Mouse (Mus musculus): ENCODE data around the gene Prkn. TPM values are rescaled to one million over a fixed set of nuclear protein-coding genes. Genes with fewer than 3 reads are reported as not detected.

Prkn gene
- total and polyA plus RNA-seq, 3 experiments = 0.39 to 0.50 TPM; not detected in 1

DNA sequence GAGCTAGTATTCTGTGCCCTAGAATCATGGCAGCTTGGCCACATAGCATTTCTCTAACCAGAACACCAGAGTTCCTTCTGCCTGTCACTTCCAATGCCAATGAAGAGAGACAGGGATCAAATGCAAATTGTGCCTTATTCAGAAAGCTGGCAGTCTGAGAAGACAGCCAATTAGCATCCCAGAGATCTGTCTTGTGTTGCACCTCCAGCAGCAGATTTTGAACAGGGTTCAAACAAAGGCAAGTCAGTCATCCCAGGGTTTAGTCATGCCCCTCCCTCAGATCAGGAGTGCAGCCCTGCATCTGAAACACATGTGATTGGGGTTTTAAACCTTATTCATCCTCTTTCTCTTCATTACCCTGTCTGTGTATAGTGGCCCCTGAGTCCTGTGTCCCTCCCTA, 900.5 kb downstream of the Prkn start:
- Histone ChIP-seq H3K4me3 (ENCODE audit: control insufficient read depth in 1 of 2, insufficient read depth in 1 of 2, low read depth in 2 of 2, low read length in 2 of 2) (no peak overlapping the region), H3K9me3 (replicated peaks; ENCODE audit: insufficient read depth, low read length) (no peaks in the 10 kb centered on the region), H3K79me2 (ENCODE audit: control insufficient read depth, insufficient read depth, low read length, poor library complexity) (no peaks in the 10 kb centered on the region), H3K9ac (ENCODE audit: control insufficient read depth, low read depth, low read length, poor library complexity, severe bottlenecking) (no peak overlapping the region), H3K27ac (ENCODE audit: control insufficient read depth, low read depth, low read length) (no peak overlapping the region), H3K36me3 (ENCODE audit: control insufficient read depth in 1 of 2, insufficient read depth in 2 of 2, low read length in 2 of 2) (no peaks in the 10 kb centered on the region), H3K4me1 (ENCODE audit: control insufficient read depth in 1 of 2, insufficient read depth in 2 of 2, low read length in 2 of 2) (no peaks in the 10 kb centered on the region), H3K27me3 (ENCODE audit: control insufficient read depth in 1 of 2, insufficient read depth in 2 of 2, low read length in 2 of 2) (no peaks in the 10 kb centered on the region)
- no peak for DNase-seq (ENCODE audit: low read depth, low spot score)
- no peak for TF ChIP-seq MAX (IDR thresholded peaks at IDR 0.05; ENCODE audit: low read length)
- no peak for TF ChIP-seq E2F4 (IDR thresholded peaks at IDR 0.05; ENCODE audit: borderline replicate concordance, low read depth, low read length)
- no peak for TF ChIP-seq TAL1 (IDR thresholded peaks at IDR 0.05; ENCODE audit: low read length)
- no peak for TF ChIP-seq POLR2AphosphoS2 (IDR thresholded peaks at IDR 0.05; ENCODE audit: low read length)
- no peak for TF ChIP-seq MAFK (IDR thresholded peaks at IDR 0.05; ENCODE audit: borderline replicate concordance, low read depth, low read length)

- no peaks in the 10 kb centered on the region for H3K4me1 ChIP-seq (ENCODE audit: control insufficient read depth in 1 of 2, insufficient read depth in 2 of 2, low read length in 2 of 2)
- TF ChIP-seq MEF2A (IDR thresholded peaks at IDR 0.05; ENCODE audit: extremely low read depth, insufficient replicate concordance, low read depth, low read length, poor library complexity, severe bottlenecking) (no peak), RAD21 (IDR thresholded peaks at IDR 0.05; ENCODE audit: low read depth, low read length) (no peak), RCOR1 (IDR thresholded peaks at IDR 0.05; ENCODE audit: low read depth, low read length) (no peak), MYC (IDR thresholded peaks at IDR 0.05; ENCODE audit: low read depth, low read length) (no peak), TAL1 (IDR thresholded peaks at IDR 0.05; ENCODE audit: low read length) (no peak), USF2 (IDR thresholded peaks at IDR 0.05; ENCODE audit: borderline replicate concordance in 1 of 2, insufficient read depth in 1 of 2, low read depth in 1 of 2, low read length in 2 of 2) (no peak), ZC3H11A (IDR thresholded peaks at IDR 0.05; ENCODE audit: low read depth, low read length) (no peak), JUND (IDR thresholded peaks at IDR 0.05; ENCODE audit: low read depth, low read length) (no peak), ZMIZ1 (IDR thresholded peaks at IDR 0.05; ENCODE audit: low read depth, low read length) (no peak), CHD2 (IDR thresholded peaks at IDR 0.05; ENCODE audit: low read length) (no peak), KAT2A (conservative IDR thresholded peaks at IDR 0.05; ENCODE audit: low read depth, low read length) (no peak), POLR2A (IDR thresholded peaks at IDR 0.05; ENCODE audit: control insufficient read depth in 1 of 2, insufficient read depth in 1 of 2, low read depth in 1 of 2, low read length in 2 of 2, poor library complexity in 1 of 2) (no peak), GATA1 (IDR thresholded peaks at IDR 0.05; ENCODE audit: low read depth, low read length) (no peak), POLR2AphosphoS2 (IDR thresholded peaks at IDR 0.05; ENCODE audit: low read length) (no peak), NELFE (IDR thresholded peaks at IDR 0.05; ENCODE audit: low read depth, low read length) (no peak)
- no peak overlapping the region for H3K27ac ChIP-seq (ENCODE audit: control insufficient read depth, low read depth, low read length)
- no peak overlapping the region for H3K4me3 ChIP-seq (ENCODE audit: control insufficient read depth in 1 of 2, insufficient read depth in 1 of 2, low read depth in 2 of 2, low read length in 2 of 2)
- no peaks in the 10 kb centered on the region for H3K79me2 ChIP-seq (ENCODE audit: control insufficient read depth, insufficient read depth, low read length, poor library complexity)
- no peak overlapping the region for H3K9ac ChIP-seq (ENCODE audit: control insufficient read depth, low read depth, low read length, poor library complexity, severe bottlenecking)
- no peaks in the 10 kb centered on the region for H3K27me3 ChIP-seq (ENCODE audit: control insufficient read depth in 1 of 2, insufficient read depth in 2 of 2, low read length in 2 of 2)
- no peaks in the 10 kb centered on the region for H3K36me3 ChIP-seq (ENCODE audit: control insufficient read depth in 1 of 2, insufficient read depth in 2 of 2, low read length in 2 of 2)
- H3K9me3 ChIP-seq (replicated peaks; ENCODE audit: insufficient read depth, low read length) = no peaks in the 10 kb centered on the region
- DNase-seq (ENCODE audit: low read depth, low spot score) = no peak
Observed at GRCm38 (mm10) chr17:11741161-11741560, 901.0 kb downstream of the Prkn start.

All from MEL (cell line).